Comparison of ENCODE assay signal across 23 mouse cellular contexts in the genomic region with DNA sequence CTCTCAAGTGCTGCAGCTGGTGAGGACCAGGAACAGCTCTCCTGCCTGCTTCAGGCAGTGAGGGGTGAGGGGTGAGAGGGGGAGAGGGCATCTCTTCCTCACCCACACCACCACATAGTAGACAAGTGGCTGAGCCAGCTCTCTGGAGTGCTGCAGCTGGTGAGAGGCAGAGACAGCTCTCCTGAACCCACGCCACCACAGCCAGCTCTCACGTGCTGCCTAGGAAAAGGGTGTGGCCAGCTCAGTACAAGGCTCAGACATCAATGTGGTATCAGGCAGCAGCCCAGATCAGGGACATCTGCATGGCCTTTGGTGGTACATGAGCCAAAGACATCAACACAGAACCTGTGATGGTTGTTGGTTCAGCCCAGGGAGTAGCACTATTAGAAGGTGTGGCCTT. TPM values are rescaled to one million over a fixed set of nuclear protein-coding genes. Genes with fewer than 3 reads are reported as not detected.
DNase-seq lines count a peak whose midpoint lies in the region; ATAC-seq lines count a peak whose summit lies in the region.
"Had no signal": no experiment of that assay in that cellular context is flagged by ENCODE, and none has a peak within 500 bp of the region (broad histone marks: within the 10 kb centered on the region; RNA-seq: fewer than 3 reads in every experiment).

No protein-coding gene starts in this region.

- no peak for ATAC-seq in megakaryocyte, adult 5-6 weeks (ENCODE audit: poor library complexity, severe bottlenecking)
- ATAC-seq: CD4-positive, CD25-positive, alpha-beta regulatory T cell, adult 4 months; forebrain, embryonic 13.5 days; forebrain, embryonic 15.5 days; forebrain, postnatal 0 days had no signal

- peaks cover 8% of the 10 kb centered on the region; the same call in 1 of the 2 replicates for H3K9me3 ChIP-seq in megakaryocyte, embryonic 14.5 days
- H3K9me3 ChIP-seq: embryonic facial prominence, embryonic 10.5 days; embryonic facial prominence, embryonic 12.5 days; forebrain, embryonic 13.5 days; forebrain, embryonic 15.5 days had no signal

- H3K36me3 ChIP-seq in megakaryocyte, embryonic 14.5 days (replicated peaks; ENCODE audit: low read length) = no peaks in the 10 kb centered on the region
- H3K36me3 ChIP-seq: embryonic facial prominence, embryonic 10.5 days; embryonic facial prominence, embryonic 12.5 days; forebrain, embryonic 15.5 days had no signal

- H3K4me3 ChIP-seq in megakaryocyte, embryonic 14.5 days (replicated peaks) = peak overlapping the region; percentile 50
- H3K4me3 ChIP-seq: embryonic facial prominence, embryonic 10.5 days; embryonic facial prominence, embryonic 12.5 days; forebrain, embryonic 13.5 days; forebrain, embryonic 15.5 days had no signal

- peaks cover 3% of the 10 kb centered on the region; the same call in 1 of the 2 replicates for H3K4me1 ChIP-seq in megakaryocyte, embryonic 14.5 days
- H3K4me1 ChIP-seq: embryonic facial prominence, embryonic 12.5 days had no signal

- H3K27me3 ChIP-seq in megakaryocyte, embryonic 14.5 days (replicated peaks) = peaks cover 60% of the 10 kb centered on the region
- H3K27me3 ChIP-seq: embryonic facial prominence, embryonic 12.5 days; forebrain, embryonic 13.5 days; forebrain, embryonic 15.5 days had no signal

- peak; percentile 18 for DNase-seq in cerebellum, adult 9-11 months
- no peak for DNase-seq in cerebellum, adult 11 months
- no peak for DNase-seq in c-Kit-positive CD71-positive TER-119-positive erythroid progenitor cells, embryonic 14.5 days (ENCODE audit: low spot score)
- DNase-seq: adrenal gland, adult 2 months; adrenal gland, postnatal 10 days; adrenal gland, postnatal 25 days; B cell, adult 2 months; cerebellum, adult 18-20 months; cerebellum, adult 8-10 months; cerebellum, postnatal 10 days; cerebellum, postnatal 25 days; forebrain, postnatal 0 days had no signal

RNA-seq across cellular contexts. Expression of gene Bhlhe23, which starts 53.9 kb away (rescaled TPM):
- polyA plus RNA-seq in megakaryocyte, embryonic 14.5 days (2012; ENCODE audit: insufficient read depth, low replicate concordance) = not detected in 2 replicates
- not detected in 2 replicates for total RNA-seq in megakaryocyte, adult 5-6 weeks (2015)
- total RNA-seq in megakaryocyte, adult 5-6 weeks (2017) = not detected in 2 replicates
- total RNA-seq: adrenal gland, adult 2 months; adrenal gland, postnatal 10 days; adrenal gland, postnatal 25 days; adrenal gland, postnatal 4 days; MEL had no signal
- polyA plus RNA-seq: adrenal gland, adult 2 months; CD4-positive, CD25-positive, alpha-beta regulatory T cell, adult 4 months; cortical plate, adult 2 months; embryonic facial prominence, embryonic 14.5 days had no signal
